Mouse (Mus musculus) limb, embryonic 13.5 days (tissue): ENCODE results near the gene Pxmp4. TPM values are rescaled to one million over a fixed set of nuclear protein-coding genes. Genes with fewer than 3 reads are reported as not detected.
A peak's percentile ranks its signal among the peaks of the same experiment; 100 is the strongest.

Experiments
- ATAC-seq: fragments of 200-750 bp; cut with Nextera tagmentation; 2 replicates; pipeline ENCODE4 v1.8.0; 2017; ENCODE audit warnings: low read depth, moderate number of reproducible peaks, moderate TSS enrichment; ENCODE audit not compliant: low FRiP score
- H3K27ac ChIP-seq: fragments of 300-500 bp; sonication (generic); 2 replicates; pipeline ENCODE4 v1.5.1; 2015; ENCODE audit warnings: inconsistent platforms, mild to moderate bottlenecking, moderate library complexity
- H3K27me3 ChIP-seq: fragments of 300-500 bp; sonication (generic); 2 replicates; pipeline ENCODE4 v1.6.1; 2015; ENCODE audit warnings: mild to moderate bottlenecking, inconsistent platforms
- H3K36me3 ChIP-seq: fragments of 300-500 bp; sonication (generic); 2 replicates; pipeline ENCODE4 v1.6.1; 2015; ENCODE audit warnings: inconsistent platforms, mild to moderate bottlenecking, moderate library complexity
- H3K4me1 ChIP-seq: fragments of 300-500 bp; sonication (generic); 2 replicates; pipeline ENCODE4 v1.6.1; 2015; ENCODE audit warnings: inconsistent platforms
- H3K4me2 ChIP-seq: fragments of 300-500 bp; sonication (generic); replicated peaks from 2 replicates; pipeline ENCODE4 v1.6.1; 2015; ENCODE audit warnings: inconsistent platforms, mild to moderate bottlenecking, moderate library complexity
- H3K4me3 ChIP-seq: fragments of 300-500 bp; sonication (generic); 2 replicates; pipeline ENCODE4 v1.5.1; 2015; ENCODE audit warnings: moderate library complexity, mild to moderate bottlenecking, inconsistent platforms
- H3K9ac ChIP-seq: fragments of 300-500 bp; sonication (generic); 2 replicates; pipeline ENCODE4 v1.6.1; 2015; ENCODE audit warnings: mild to moderate bottlenecking, inconsistent platforms
- H3K9me3 ChIP-seq: fragments of 300-500 bp; sonication (generic); 2 replicates; pipeline ENCODE4 v1.6.1; 2016; ENCODE audit warnings: inconsistent platforms
- WGBS: fragments of 180-500 bp; shearing (Covaris S2); methylation state at CpG from one replicate; pipeline ENCODE4 v1.1.7; 2015; 5-methylcytosine and 5-hydroxymethylcytosine counted together
- polyA plus RNA-seq: library from polyadenylated mRNA; unstranded; fragments of >200 nt; fragmentation: Nextera tagmentation; extraction: Ambion mirVana; gene quantifications from 2 replicates; pipeline ENCODE4 v1.2.1, GENCODE M21; 2015

The Pxmp4 gene
- polyA plus RNA-seq, 1 experiment from 2014 or later: 18.8 TPM

DNA sequence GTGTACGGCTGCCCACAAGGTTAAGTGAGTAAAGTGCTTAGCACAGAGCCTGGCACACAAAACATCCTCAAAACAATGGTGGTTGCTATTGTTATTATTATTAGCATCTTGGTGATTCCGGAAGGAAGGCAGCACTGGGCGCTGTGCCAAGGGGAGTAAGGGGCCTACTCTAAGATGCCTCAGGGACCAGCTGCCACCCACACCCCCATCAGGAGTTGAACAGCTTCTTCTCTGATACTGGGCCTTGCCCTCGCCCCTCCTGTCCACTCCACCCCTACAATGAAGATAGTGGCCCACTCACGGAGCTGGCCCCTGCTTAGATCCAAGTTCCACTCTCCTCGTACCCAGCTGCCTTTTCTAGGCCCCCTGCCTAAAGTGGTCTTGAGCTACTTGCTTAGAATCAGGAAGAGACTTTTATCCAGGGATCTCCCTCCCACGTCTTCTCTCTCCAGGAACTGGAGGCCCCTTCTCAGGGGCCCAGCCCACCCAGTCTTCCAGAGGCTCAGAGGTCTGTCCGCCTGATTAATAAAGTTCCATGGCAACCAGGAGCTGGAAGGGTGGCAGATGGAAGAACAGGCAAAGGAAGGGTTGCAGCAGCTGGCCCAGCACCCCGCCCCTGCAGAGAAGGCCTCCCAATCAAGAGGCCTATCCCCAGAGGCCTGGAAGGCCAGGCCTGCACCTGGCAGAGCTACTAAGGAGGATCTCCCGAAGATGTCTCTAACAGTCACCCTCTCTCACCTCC, 35.0 kb downstream of the Pxmp4 start:
- Histone ChIP-seq H3K4me2 (peak overlapping the region; percentile 87), H3K4me1 (peaks cover 70% of the 10 kb centered on the region), H3K9ac (peak overlapping the region; percentile 84), H3K27me3 (no peaks in the 10 kb centered on the region), H3K36me3 (peaks cover 10% of the 10 kb centered on the region), H3K9me3 (no peaks in the 10 kb centered on the region), H3K4me3 (peak overlapping the region; percentile 79), H3K27ac (peak overlapping the region; percentile 85)
- 20% methylated on average over 10 of the region's 10 CpGs for WGBS
- no peak for ATAC-seq

DNA sequence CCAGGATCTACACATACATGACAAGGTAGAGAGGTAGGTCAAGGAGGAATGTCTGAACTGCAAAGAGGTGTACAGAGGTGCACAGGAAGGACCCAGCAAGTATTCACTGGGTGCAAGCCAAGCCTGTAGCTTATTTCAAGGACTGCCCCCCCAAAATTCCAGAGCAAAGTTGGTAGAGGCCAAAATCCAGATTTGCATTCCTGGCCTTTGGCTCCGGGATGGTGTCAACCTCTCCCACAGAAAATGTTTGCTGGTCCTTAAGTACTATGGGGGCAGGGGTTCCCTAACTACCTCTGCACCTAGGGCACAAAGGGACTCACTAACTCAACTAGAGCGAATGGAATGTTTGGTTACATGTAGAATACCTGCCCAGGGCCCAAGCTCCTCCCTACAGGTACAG, 35.7 kb downstream of the Pxmp4 start:
- H3K36me3 ChIP-seq: peaks cover 17% of the 10 kb centered on the region
- no peak for ATAC-seq
- no peaks in the 10 kb centered on the region for H3K27me3 ChIP-seq
- H3K27ac ChIP-seq: no peak overlapping the region
- peak overlapping the region; percentile 79 for H3K4me3 ChIP-seq
- H3K4me2 ChIP-seq: peak overlapping the region; percentile 87
- peak overlapping the region; percentile 84; the same call in 1 of the 2 replicates for H3K9ac ChIP-seq
- peaks cover 70% of the 10 kb centered on the region for H3K4me1 ChIP-seq
- no peaks in the 10 kb centered on the region for H3K9me3 ChIP-seq
- WGBS: 76% methylated on average over 2 of the region's 2 CpGs

DNA sequence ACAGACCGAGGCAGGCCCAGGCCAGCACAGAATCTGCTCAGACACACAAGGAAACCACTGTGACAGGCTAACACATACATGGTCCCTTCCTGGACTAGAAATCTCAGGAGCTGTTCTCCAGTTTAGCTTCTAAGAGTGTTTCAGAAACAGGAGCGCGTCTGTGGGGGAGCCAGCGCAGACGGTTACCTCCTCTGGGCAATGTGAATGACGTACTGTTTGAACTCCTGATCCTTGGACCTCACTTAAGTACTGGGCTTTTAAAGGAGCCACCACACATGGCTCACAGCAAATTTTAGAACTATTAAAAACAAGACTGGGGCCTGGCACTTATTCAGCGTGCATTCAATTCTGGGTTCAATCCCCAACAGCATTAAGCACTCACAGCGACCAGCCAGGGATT, 36.9 kb downstream of the Pxmp4 start:
- no peaks in the 10 kb centered on the region for H3K9me3 ChIP-seq
- H3K4me3 ChIP-seq: peak overlapping the region; percentile 3; the same call in 1 of the 2 replicates
- 0 out of 2 replicates have a peak overlapping the region, but pooled peaks have one; percentile 25 for H3K9ac ChIP-seq
- ATAC-seq: no peak
- peak overlapping the region; percentile 40 for H3K4me2 ChIP-seq
- H3K27ac ChIP-seq: peak overlapping the region; percentile 58; the same call in 1 of the 2 replicates
- H3K4me1 ChIP-seq: peaks cover 60% of the 10 kb centered on the region
- no peaks in the 10 kb centered on the region for H3K27me3 ChIP-seq
- H3K36me3 ChIP-seq: peaks cover 27% of the 10 kb centered on the region
- WGBS: 19% methylated on average over 8 of the region's 8 CpGs

DNA sequence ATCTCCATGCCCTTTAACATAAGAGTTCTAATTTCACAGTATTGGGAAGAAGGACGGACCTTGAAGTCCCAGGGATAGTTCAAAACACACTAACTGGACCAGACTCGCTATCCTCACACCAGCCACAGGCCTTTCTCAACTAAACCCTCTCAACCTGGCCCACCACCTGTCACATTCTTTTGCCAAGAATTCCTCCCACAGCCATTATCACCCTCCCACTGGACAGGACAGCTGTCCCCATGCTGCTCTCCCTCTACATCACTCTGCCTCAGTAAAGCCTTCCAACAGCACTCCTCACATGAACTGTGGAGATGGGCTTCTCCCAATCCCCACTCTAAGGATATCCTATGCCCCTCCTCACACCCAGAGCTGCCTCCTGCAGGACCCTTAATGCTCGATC, 37.9 kb downstream of the Pxmp4 start:
- Histone ChIP-seq H3K4me3 (no peak overlapping the region), H3K27me3 (no peaks in the 10 kb centered on the region), H3K4me1 (peaks cover 51% of the 10 kb centered on the region), H3K9me3 (no peaks in the 10 kb centered on the region), H3K27ac (no peak overlapping the region; the same call in 1 of the 2 replicates), H3K4me2 (peak overlapping the region; percentile 40; the same call in 1 of the 2 replicates), H3K36me3 (peaks cover 38% of the 10 kb centered on the region), H3K9ac (0 out of 2 replicates have a peak overlapping the region, but pooled peaks have one; percentile 2)
- WGBS: 61% methylated on average over 3 of the region's 3 CpGs
- ATAC-seq: no peak

DNA sequence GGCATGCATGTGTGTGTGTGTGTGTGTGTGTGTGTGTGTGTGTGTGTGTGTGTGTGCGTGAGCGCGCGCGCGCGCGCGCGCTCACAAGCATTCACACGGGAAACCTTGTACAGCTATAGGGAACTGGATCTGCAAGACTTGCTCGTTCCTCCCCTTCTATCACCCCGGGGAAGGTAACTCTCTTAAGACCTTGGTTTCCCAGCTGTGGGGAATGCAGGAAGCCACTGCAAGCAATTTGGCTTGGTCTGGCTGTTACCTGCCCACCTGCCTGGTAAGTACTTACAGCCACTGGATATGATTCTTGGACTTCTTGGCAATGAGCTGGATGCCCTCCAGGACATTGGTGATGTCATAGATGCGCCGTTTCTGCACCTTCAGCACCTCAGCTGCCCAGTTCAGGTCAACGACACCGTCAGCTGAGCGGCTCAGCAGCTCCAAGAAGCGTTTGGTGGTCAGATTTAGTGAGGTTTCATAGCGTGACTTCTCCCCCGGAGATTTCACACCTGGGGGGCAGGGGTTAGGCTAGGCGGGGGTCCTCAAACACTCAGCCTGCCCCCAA, 39.8 kb downstream of the Pxmp4 start:
- no peak overlapping the region for H3K9ac ChIP-seq
- 87% methylated on average over 22 of the region's 22 CpGs for WGBS
- no peaks in the 10 kb centered on the region for H3K27me3 ChIP-seq
- no peak overlapping the region for H3K27ac ChIP-seq
- peaks cover 41% of the 10 kb centered on the region for H3K36me3 ChIP-seq
- peaks cover 53% of the 10 kb centered on the region for H3K4me1 ChIP-seq
- ATAC-seq: no peak
- H3K4me2 ChIP-seq: no peak overlapping the region
- H3K9me3 ChIP-seq: no peaks in the 10 kb centered on the region
- no peak overlapping the region for H3K4me3 ChIP-seq

DNA sequence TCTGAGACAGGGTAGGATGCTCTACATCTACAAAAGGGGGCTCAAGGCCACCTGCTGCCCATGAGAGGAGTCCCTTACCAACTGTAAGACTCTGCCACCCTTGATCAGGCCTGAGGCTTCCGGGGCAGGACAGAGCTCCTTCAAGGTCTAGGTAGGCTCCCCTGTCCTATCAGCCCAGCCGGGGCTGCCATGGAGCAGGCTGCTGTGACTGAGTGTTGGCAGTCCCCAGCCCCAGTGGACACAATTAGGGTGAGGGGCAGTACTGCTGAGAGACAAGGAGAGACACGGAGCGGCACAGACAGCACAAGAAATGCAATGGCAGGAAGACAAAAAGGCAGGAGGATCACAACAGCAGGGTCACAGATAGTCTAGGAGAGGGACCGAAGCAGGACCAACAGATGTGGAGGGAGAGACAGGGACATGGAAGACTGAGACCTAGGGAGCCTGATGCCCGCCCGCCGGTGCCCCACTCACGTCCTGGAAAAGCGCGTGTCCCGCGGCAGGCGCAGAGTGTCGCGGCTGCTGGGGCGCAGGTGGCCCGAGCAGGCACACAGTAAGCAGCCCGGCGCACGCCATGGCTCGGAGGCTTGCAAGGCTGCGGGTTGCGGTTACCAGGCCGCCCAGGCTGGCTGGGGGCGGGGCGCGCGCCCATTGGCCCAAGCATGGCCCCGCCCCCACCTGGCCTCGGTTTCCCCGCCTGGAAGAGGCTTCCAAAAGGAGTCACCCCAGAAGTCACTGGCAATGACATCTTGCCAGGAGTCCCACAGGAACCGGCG, 45.1 kb downstream of the Pxmp4 start, which contains the start of gene Necab3:
Gene Necab3, minus strand, starts transcription at position 627 of the 776 bp plus-strand sequence.
- no peaks in the 10 kb centered on the region for H3K9me3 ChIP-seq
- no peak within 1 kb of the TSS for H3K27ac ChIP-seq
- H3K27me3 ChIP-seq: no peaks in the 10 kb centered on the region
- peaks cover 30% of the 10 kb centered on the region for H3K4me1 ChIP-seq
- WGBS: 4% methylated on average over 34 of the region's 34 CpGs
- peak within 1 kb of the TSS; percentile 39 for H3K4me3 ChIP-seq
- ATAC-seq: peak; percentile 37; the same call in 1 of the 2 replicates
- peak within 1 kb of the TSS; percentile 57 for H3K9ac ChIP-seq
- peak within 1 kb of the TSS; percentile 69 for H3K4me2 ChIP-seq
- H3K36me3 ChIP-seq: peaks cover 30% of the 10 kb centered on the region

DNA sequence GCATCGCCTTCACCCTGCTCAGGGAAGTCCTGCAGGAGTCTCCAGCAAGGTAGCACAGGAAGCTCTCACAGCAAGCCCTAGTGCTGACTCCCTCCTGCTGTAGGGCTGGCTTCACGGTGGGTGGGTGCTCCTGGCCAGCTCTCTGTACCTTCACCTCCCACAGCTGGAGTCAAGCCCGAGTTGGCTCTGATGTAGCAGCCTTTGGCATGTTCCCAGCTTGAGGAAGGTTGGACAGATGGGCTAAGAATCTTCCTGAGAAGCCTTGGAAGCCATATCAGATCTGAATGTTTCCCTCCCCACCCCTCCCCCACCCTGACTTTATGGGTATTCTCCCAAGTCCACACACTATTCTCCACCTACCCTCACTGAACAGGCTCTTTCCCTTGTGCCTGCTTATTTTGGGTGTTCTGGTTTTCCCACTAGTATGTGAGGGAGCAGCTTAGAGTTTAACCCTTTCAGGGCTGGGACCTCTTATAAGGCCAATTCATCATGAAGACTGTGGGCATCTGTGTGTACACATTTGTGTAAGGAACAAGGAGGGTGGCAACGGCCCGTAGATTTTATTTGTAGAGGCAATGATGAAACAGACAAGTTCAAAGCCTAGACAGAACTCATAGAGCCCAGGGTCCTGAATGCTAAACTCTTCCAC, 46.2 kb downstream of the Pxmp4 start:
- Histone ChIP-seq H3K9ac (no peak overlapping the region), H3K4me2 (0 out of 2 replicates have a peak overlapping the region, but pooled peaks have one; percentile 16)

DNA sequence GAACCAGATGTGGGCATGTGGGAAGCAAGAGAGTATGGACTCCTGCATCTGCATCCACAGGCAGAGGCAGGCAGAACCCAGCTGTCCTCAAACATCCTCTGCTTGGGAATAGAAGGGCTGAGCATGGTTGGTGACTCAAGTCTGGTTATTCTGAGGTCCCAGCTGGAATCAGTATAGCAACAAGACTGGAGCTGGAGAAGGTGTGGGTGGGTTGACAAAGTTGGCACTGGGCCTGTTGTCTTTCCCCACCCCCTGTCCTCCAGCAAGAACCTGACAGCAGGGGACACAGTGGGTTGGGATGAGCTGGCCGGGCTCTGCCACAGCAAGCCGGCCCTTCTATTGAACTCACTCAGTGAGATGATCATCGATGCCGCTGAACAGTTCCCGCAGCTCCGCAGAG, 48.3 kb downstream of the Pxmp4 start:
- H3K4me2 ChIP-seq: no peak overlapping the region
- H3K9me3 ChIP-seq: no peaks in the 10 kb centered on the region
- H3K4me3 ChIP-seq: no peak overlapping the region
- peaks cover 45% of the 10 kb centered on the region for H3K4me1 ChIP-seq
- no peak for ATAC-seq
- H3K27me3 ChIP-seq: peaks cover 27% of the 10 kb centered on the region
- H3K9ac ChIP-seq: no peak overlapping the region
- 92% methylated on average over 6 of the region's 6 CpGs for WGBS
- no peak overlapping the region for H3K27ac ChIP-seq
- no peaks in the 10 kb centered on the region for H3K36me3 ChIP-seq

More for the DNA sequence above, 46.2 kb downstream of the Pxmp4 start:
- Histone ChIP-seq H3K4me1 (peaks cover 36% of the 10 kb centered on the region), H3K36me3 (peaks cover 19% of the 10 kb centered on the region), H3K27me3 (peaks cover 6% of the 10 kb centered on the region), H3K27ac (no peak overlapping the region), H3K4me3 (no peak overlapping the region), H3K9me3 (no peaks in the 10 kb centered on the region)
- no peak for ATAC-seq
- WGBS: 42% methylated on average over 5 of the region's 5 CpGs

DNA sequence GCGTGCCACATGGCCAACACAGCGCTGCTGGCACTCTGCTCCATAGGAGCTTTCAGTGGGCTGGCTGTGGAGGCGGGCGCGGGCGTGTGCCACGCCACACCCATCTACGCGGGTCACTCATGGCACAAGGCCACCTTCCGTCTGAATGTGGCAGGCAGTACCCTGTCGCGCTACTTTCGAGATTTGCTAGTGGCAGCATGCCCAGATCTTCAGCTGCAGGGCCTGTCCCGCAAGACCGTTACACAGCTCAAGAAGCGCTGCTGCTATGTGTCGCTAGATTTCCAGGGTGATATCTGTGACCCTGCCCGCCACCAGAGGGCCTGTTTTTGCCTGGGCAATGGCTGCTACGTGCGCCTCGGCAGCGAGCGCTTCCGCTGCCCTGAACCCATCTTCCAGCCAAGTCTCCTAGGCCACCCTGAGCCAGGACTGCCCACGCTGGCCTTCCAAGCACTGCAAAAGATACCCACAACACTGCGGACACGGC, 51.0 kb downstream of the Pxmp4 start:
- Histone ChIP-seq H3K36me3 (no peaks in the 10 kb centered on the region), H3K9me3 (no peaks in the 10 kb centered on the region), H3K4me1 (peaks cover 32% of the 10 kb centered on the region), H3K9ac (peak overlapping the region; percentile 36), H3K4me2 (peak overlapping the region; percentile 55), H3K4me3 (peak overlapping the region; percentile 19), H3K27ac (no peak overlapping the region), H3K27me3 (peaks cover 39% of the 10 kb centered on the region)
- peak; percentile 21 for ATAC-seq
- 23% methylated on average over 27 of the region's 27 CpGs for WGBS

DNA sequence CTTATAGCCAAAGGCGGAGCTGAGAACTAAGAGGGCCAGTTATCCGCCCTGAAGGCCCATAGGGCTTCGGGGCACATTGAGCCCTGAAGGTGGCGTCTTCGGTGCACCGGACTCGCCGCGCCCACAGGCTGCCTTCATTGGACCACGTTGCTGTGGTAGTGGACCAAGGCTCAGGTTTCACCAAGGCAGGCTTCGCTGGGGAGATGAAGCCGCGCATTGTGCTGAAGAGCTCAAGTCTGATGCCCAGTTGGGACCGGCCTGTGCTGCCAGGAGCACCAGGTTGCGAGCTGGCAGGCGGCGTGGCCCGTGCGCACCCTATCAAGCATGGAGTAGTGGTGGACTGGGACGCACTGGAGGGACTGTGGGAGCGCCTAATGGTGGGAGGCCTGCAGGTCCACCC, 51.6 kb downstream of the Pxmp4 start:
- Histone ChIP-seq H3K36me3 (no peaks in the 10 kb centered on the region), H3K27ac (no peak overlapping the region), H3K9ac (peak overlapping the region; percentile 36), H3K4me1 (peaks cover 27% of the 10 kb centered on the region), H3K4me3 (peak overlapping the region; percentile 19), H3K4me2 (peak overlapping the region; percentile 55), H3K9me3 (no peaks in the 10 kb centered on the region), H3K27me3 (peaks cover 39% of the 10 kb centered on the region)
- 28% methylated on average over 21 of the region's 21 CpGs for WGBS
- peak; percentile 5; the same call in 1 of the 2 replicates for ATAC-seq

DNA sequence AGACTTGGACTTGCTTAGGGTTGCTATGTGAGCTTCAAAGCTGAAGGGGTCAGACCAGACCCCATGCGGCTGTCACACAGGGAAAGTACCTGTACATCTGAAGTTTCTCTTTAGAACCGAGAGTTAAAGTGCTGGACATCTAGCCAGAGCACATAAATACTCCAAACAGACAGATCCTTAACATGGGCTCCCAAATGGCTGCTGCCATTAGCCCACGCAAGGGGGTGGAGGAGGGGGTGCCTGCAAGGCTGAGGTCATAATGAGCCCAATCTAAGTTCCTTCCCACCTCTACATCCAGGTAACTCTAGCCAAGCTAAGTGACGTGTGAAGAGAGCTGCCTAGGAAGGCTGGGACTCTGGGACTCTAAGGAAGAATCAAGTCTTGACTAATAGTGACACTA, 52.0 kb downstream of the Pxmp4 start, which contains the start of gene Actl10:
Gene Actl10, plus strand, starts transcription at position 301 of the 400 bp plus-strand sequence.
- Histone ChIP-seq H3K27ac (no peak within 1 kb of the TSS), H3K36me3 (no peaks in the 10 kb centered on the region), H3K27me3 (peaks cover 39% of the 10 kb centered on the region), H3K4me3 (peak within 1 kb of the TSS; percentile 19), H3K4me2 (peak within 1 kb of the TSS; percentile 55), H3K4me1 (peaks cover 26% of the 10 kb centered on the region), H3K9me3 (no peaks in the 10 kb centered on the region), H3K9ac (peak within 1 kb of the TSS; percentile 36)
- 69% methylated on average over 4 of the region's 4 CpGs for WGBS
- ATAC-seq: no peak
